Mouse (Mus musculus) layer of hippocampus, adult 18-20 months (tissue): Measurements from ENCODE around the gene Snx15. TPM values are rescaled to one million over a fixed set of nuclear protein-coding genes. Genes with fewer than 3 reads are reported as not detected.
"Not testable (repeated sequence)": the region's sequence is repeated elsewhere in the genome, so short reads cannot be mapped to it uniquely, and the experiment has no call there.

Experiments used
- DNase-seq, 2 experiments: peaks; one replicate each; pipeline ENCODE4 v3.0.0; 2022; ENCODE audit warnings: low spot score in 2 of 2
- long read RNA-seq: library from polyadenylated mRNA; stranded (forward); transcript quantifications from one replicate; pipeline ENCODE4 v2.0.0, GENCODE M21; 2021
- total RNA-seq, 2 experiments: library from RNA; stranded (reverse); gene quantifications; 2 replicates each; pipeline ENCODE4 v1.2.3; 2021

Snx15 gene
- 10 to 100 TPM; 37.6 to 45.1 TPM for total RNA-seq
- long read RNA-seq, transcript Snx15-201 (8 exons, 1,635 nt): major isoform, 37 of 48 reads
- long read RNA-seq, partial matches to known transcripts: 1 of 48 reads
- long read RNA-seq, other reads (novel, unspliced or antisense): 10 of 48 reads

- DNase-seq: peak; percentile 91 to 96
Observed at GRCm38 (mm10) chr19:6127760-6128341, at the start of gene Snx15. Gene Snx15 (minus strand): TSS chr19:6128304.

DNA sequence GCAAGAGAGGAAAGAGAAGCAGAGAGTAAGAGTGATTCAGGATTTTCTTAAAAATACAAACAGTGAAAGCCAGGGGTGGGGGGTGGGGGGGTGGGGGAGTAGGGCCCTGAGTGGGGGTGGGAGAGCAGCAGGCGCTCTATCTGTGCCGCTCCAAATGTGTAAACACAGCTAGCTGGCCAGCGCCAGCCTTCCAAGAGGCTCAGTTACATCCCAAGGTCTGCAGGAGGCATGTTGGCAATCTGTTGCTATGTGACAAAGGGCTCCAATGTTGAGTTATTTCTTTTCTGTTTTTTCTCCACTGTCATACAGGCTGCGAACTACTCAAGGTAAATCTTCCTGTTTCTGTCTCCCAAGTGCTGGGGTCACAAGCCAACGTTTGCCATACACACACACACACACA lies 46.7 kb upstream of the Snx15 start:
- no peak for DNase-seq

DNA sequence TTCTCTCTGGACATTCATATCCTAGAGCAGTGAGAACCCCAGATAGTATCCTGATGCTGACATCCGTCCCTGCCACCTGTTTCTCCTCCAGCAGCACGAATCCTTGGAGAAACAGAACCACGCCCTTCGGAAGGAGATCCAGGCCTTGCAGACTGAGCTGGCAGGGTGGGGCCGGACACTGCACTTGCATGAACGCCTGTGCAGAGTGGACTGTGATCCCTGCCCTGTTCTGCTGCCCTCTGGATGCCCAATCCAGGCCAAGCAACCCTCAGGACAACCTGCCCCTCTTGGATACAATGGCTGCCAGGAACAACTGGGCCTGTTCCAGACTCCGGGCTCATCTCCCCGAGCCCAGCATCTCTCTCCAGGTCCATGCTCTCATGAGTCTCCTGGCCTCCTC lies 43.1 kb upstream of the Snx15 start:
- DNase-seq: no peak

DNA sequence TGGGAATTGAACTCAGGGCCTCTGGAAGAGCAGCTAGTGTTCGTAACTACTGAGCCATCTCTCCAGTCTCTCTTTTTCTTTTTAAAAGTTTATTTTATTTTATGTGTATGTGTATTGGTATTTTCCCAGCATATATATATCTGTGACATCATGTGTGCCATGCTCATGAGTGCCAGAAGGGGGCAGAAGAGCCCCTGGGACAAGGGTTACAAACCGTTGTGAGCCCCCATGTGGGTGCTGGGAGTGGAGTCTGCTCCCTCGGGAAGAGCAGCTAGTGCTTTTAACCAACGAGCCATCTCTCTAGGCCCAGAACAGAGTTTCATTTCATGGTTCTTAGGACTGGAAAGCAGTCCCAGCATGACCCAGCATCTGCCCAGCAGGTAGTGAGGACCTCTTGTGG lies 38.6 kb upstream of the Snx15 start:
- no peak for DNase-seq

GRCm38 (mm10) chr19:6163872-6164547 lies 35.9 kb upstream of the Snx15 start:
- no peak for DNase-seq

GRCm38 (mm10) chr19:6157220-6157619 lies 29.1 kb upstream of the Snx15 start:
- DNase-seq: no peak

DNA sequence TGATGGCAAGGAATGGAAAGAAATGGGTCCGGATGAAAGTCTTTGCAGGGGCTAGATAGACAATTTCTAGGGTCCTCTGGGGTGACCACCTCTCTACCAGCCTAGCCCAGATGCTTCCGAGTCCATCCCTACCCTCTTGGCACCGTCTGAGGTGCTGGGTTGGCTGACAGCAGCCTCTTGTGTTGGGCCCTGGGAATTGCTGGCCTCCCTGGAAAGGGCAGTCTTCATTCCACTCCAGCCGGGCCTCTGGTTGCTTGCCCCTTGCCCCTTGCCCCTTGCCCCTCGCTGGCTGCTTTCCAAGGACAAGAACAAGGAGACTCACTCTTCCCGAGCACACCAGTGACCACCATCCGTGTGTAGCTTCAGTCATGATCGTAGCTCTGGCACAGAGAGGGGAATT lies 28.3 kb upstream of the Snx15 start:
- DNase-seq: no peak

GRCm38 (mm10) chr19:6155174-6155573 lies 27.1 kb upstream of the Snx15 start:
- DNase-seq: no peak

- no peak for DNase-seq
Observed at GRCm38 (mm10) chr19:6144842-6145241, 16.7 kb upstream of the Snx15 start.

DNA sequence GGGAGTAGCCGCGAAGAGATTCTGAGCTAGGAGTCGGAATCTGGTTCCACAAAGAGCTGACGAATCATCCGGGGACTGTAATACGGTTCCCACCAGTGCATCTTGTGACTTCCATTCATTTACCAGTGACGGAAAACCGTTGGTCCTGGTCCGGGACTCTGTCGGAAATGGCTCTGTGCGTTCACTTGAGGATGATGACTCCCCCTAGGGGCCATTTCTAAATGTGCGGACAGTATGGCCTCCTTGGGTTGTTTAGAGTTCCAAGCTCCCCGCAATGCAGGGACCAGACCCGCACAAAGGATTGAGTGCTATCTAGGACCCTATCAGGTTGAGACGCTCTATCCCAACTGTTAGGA lies 13.3 kb upstream of the Snx15 start, which contains the start of gene Arl2:
Gene Arl2, minus strand, starts transcription at position 155 of the 356 bp plus-strand sequence.
- peak; percentile 71 to 93 for DNase-seq

- DNase-seq: peak; percentile 91 to 95
Observed at GRCm38 (mm10) chr19:6140678-6141393, 12.7 kb upstream of the Snx15 start, which contains the start of gene Batf2. Gene Batf2 (plus strand): TSS chr19:6140983.

- DNase-seq: no peak
Observed at GRCm38 (mm10) chr19:6140374-6140677, 12.2 kb upstream of the Snx15 start.

DNA sequence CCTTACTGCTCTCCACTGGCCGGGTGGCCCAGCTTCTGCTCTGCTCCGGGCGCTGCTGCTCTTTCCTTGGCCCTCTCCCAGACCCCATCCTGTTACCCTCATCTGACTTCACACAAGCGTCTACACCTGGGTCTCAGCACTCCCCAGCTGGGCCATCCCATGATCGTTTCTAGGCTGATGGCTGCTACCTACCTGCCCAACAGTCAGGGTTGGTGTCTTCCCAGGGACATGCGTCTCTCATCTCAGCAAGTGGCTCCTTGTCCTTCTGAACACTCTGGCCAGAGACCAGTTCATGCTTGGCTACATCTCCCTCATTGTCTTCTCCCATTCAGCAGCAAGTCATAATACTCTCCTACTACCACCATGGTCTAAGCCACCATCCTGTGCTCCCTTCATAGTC lies 11.6 kb upstream of the Snx15 start:
- no peak for DNase-seq

DNA sequence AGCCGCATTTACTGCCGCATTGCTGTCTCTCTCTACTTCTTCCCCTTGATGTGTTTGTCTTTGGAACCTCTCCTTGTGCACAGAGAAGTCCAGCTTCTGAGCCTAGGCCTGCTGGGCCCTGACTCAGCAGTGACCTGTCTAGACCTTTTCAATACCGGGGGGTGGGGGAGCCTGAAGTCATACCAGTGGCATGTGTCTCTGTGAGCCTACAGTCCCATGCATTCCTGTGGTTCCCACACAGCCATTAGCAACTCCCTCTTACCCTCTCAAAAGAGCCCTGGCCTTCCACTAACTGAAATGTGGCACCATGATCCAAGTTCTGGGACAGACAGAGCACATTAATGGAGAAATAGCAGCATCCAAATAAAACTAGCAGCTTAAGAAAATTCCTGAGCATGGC lies 8.3 kb upstream of the Snx15 start:
- DNase-seq: no peak

DNA sequence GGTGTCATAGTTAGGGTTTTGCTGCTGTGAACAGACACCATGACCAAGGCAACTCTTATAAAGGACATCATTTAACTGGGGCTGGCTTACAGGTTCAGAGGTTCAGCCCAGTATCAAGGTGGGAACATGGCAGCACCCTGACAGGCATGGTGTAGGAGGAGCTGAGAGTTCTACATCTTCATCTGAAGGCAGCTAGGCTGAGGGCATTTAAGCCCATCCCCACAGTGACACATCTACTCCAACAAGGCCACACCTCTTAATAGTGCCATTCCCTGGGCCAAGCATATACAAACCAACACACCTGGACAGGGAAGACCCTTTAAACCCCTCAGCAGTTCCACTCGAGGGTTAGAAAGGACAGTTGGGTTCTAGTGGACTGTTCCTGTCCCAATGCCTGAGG lies 5.1 kb upstream of the Snx15 start:
- not testable (repeated sequence) for DNase-seq

DNA sequence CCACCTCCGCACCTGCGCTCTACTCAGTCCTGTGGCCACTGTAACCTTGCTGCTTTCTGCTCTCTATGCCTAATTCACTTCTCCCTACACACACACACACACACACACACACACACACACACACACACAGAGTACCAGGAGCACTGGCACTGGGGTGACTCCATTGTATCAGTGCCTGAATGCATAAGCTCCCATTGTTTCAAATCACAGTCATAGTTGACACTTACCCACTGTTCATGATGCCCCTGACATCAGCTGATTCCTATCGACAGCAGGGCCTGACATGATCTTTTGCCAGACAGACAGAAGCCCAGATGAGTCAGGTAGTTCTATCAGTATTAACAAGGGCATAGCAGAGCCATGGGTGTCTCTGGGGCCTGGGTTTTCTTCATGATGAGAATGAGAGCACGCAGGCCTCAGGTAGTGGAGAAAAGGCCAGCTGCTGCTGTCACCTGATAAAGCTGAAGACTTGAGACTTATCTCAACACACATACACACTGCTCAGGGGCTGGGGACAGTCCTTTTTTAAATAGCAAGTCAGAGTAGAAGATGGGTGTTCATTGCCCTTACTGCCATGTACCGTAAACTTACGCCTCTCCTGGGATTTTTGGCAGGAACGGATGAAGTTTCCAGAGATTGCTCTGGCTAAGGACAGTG lies 4.2 kb upstream of the Snx15 start:
- no peak for DNase-seq

DNA sequence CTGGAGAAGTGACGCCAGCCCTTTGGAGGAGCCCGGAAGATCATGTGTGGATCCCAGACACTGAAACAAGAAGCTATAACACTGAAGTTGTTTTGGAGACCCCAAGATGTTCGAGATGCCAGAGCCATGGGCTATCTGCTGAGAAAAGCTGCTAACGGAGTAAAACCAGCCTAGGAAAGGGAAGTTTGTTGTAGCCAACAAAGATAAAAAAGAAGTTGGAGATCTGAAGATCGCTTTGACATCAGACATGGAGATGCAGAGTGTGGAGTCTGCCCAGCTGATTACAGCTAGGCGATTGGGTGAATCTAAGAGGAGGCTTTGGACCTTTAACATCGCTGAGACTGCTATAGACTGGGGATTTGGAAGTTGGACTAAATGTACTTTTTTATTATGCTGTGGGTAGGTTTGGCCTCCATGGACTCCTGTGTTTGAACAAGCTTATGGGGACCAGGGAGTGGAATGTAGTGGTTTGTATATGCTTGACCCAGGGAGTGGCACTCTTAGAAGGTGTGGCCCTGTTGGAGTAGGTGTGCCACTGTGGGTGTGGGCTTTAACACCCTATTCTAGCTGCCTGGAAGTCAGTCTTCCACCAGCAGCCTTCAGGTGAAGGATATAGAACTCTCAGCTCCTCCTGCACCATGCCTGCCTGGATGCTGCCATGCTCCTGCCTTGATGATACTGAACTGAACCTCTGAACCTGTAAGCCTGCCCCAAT lies 2.5 kb upstream of the Snx15 start:
- DNase-seq: not testable (repeated sequence)

DNA sequence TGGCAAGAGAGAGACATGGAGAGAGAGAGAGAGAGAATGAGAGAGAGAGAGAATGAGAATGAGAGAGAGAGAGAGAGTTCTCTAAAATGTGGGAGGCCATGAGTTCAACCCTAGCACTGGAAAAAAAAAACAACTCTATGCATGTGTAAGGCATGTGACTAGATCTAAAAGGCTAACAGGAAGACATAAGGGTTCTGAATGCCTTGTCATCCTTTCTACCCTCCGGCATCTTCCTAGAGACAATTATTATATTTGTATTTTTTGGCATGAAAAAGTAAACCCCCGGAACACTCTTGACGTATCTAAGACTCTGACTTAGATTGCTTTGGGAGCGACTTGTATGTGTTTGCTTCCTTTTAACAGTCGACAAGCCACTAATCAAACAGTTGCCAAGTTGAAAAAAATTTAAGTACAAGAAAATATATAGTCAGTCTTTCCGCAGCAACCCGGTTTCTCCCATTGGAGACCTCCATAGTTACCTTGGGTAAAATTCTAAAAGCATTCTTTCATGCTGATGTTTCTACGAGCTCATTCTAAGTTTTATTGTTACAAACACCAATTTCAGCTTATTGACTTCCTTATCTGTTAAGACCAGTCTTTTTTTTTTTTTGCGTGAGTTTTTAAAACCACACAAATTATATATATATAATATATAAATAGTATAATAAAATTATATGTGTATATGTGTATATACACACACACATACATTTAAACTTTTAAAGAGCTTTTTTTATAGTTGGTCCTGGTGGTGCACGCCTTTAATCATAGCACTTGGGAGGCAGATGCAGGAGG lies 1.1 kb downstream of the Snx15 start:
- no peak for DNase-seq

GRCm38 (mm10) chr19:6126289-6126688 lies 1.8 kb downstream of the Snx15 start:
- peak in 1 of 2 experiments; percentile 52 for DNase-seq

- DNase-seq: no peak
Observed at GRCm38 (mm10) chr19:6124898-6125297, 3.2 kb downstream of the Snx15 start.
